Mouse (Mus musculus) forebrain, embryonic 12.5 days (tissue): ENCODE measurements around the gene Snx9. TPM values are rescaled to one million over a fixed set of nuclear protein-coding genes. Genes with fewer than 3 reads are reported as not detected.

ENCODE experiments used
- ATAC-seq: fragments of 200-750 bp; cut with Nextera tagmentation; 2 replicates; pipeline ENCODE4 v1.8.0; 2017; ENCODE audit warnings: moderate TSS enrichment; ENCODE audit not compliant: low FRiP score
- H3K27ac ChIP-seq: fragments of 300-500 bp; sonication (generic); 2 replicates; pipeline ENCODE4 v1.5.1; 2016; ENCODE audit warnings: mild to moderate bottlenecking
- H3K27me3 ChIP-seq: fragments of 300-500 bp; sonication (generic); 2 replicates; pipeline ENCODE4 v1.6.1; 2016; ENCODE audit warnings: mild to moderate bottlenecking
- H3K36me3 ChIP-seq: fragments of 300-500 bp; sonication (generic); replicated peaks from 2 replicates; pipeline ENCODE4 v1.6.1; 2016; ENCODE audit warnings: mild to moderate bottlenecking
- H3K4me1 ChIP-seq: fragments of 300-500 bp; sonication (generic); 2 replicates; pipeline ENCODE4 v1.6.1; 2016
- H3K4me2 ChIP-seq: fragments of 300-500 bp; sonication (generic); 2 replicates; pipeline ENCODE4 v1.6.1; 2016; ENCODE audit warnings: mild to moderate bottlenecking, moderate library complexity
- H3K4me3 ChIP-seq: fragments of 300-500 bp; sonication (generic); replicated peaks from 2 replicates; pipeline ENCODE4 v1.5.1; 2016; ENCODE audit warnings: mild to moderate bottlenecking
- H3K9ac ChIP-seq: fragments of 300-500 bp; sonication (generic); 2 replicates; pipeline ENCODE4 v1.6.1; 2016; ENCODE audit warnings: mild to moderate bottlenecking
- H3K9me3 ChIP-seq: fragments of 300-500 bp; sonication (generic); 2 replicates; pipeline ENCODE4 v1.6.1; 2016
- WGBS: fragments of 180-500 bp; shearing (Covaris S2); methylation state at CpG from one replicate; pipeline ENCODE4 v1.1.7; 2016; 5-methylcytosine and 5-hydroxymethylcytosine counted together
- polyA plus RNA-seq: library from polyadenylated mRNA; unstranded; fragments of >200 nt; fragmentation: Nextera tagmentation; extraction: Ambion mirVana; gene quantifications from 2 replicates; pipeline ENCODE4 v1.2.1, GENCODE M21; 2016

Gene Snx9
- polyA plus RNA-seq, 1 experiment from 2014 or later = 15.1 TPM

DNA sequence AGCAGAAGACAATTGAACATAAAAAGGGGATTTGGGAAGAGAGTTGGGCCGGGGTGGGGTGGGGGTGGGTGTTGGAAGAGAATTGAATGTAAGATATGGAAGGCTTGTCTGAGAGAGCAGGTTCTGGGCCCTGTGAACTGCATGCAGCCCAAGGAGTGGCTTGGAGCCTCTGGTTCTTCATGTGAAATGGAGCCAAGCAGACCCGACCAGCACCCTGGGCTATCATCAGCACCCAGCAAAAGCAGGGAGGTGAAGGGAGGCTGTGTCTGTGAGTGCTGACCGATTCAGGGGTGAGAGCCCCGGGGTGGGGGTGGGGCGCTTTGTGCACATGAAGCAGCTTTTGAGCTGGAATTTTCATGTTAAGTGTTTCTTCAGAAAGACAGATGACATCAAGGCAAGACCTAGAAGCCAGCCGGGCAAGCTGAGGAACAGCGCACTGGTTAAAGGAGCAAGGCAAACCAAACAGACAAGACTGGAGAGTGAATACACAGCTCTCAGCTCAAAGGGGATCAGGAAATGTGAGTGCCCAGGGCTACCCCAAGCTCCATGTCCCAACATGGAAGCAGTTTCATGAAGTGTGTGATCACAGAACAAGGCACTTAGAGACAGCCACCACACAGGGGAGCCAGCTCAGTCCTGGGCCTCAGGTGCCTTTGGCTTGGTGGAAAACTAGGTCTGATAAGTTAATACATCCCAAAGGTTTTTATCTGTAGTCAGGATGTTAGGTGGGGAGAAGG, 40.1 kb upstream of the Snx9 start:
- H3K9me3 ChIP-seq = no peaks in the 10 kb centered on the region
- no peaks in the 10 kb centered on the region for H3K27me3 ChIP-seq
- H3K9ac ChIP-seq = no peak overlapping the region
- no peak overlapping the region for H3K27ac ChIP-seq
- no peaks in the 10 kb centered on the region for H3K36me3 ChIP-seq
- 76% methylated on average over 7 of the region's 7 CpGs for WGBS
- no peak overlapping the region for H3K4me2 ChIP-seq
- H3K4me1 ChIP-seq = peaks cover 8% of the 10 kb centered on the region; the same call in 1 of the 2 replicates
- ATAC-seq = no peak
- no peak overlapping the region for H3K4me3 ChIP-seq

DNA sequence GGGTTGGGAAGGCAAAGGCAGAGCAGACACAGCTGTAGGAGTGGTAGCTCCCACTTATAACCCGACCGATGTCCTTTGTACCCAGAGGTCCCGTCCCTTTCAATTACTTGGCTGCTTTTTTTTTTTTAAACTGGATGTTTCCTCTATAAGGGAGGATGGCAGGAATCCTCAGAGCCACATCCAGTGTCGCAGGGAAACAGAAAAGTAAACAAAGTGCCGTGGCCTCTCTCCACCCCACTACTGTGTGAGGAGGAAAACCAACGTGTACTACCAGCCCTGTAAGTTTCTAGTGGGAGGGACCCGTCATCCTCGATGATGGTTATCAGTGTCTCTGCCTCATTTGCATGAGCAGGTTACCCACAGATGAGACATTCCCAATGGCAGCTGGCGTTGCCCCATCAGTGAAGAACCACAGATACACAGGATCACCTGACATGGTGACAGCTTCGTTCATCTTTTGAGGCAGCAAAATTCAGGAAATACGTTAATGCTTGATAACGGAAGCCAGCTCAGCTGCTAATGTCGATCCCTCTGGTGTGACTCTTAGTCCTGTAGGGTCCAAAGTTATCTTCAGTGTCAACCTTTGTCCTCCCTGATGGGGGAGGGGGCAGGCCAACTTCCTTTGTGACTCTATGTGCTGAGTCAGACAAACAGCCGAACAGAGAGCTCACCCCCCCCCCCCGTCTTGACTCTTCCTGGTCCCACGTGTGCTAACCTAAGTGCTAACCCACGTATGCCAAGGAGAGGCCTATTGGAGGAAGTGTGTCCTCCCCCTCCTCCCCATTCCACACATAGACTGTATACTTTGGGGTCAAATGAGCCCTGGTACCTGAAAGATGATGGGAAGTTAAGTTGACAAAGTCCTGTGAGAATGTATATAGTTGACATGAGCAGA, 39.1 kb upstream of the Snx9 start:
- Histone ChIP-seq H3K9me3 (no peaks in the 10 kb centered on the region), H3K4me3 (no peak overlapping the region), H3K9ac (no peak overlapping the region), H3K4me1 (peaks cover 2% of the 10 kb centered on the region; the same call in 1 of the 2 replicates), H3K27ac (no peak overlapping the region), H3K36me3 (no peaks in the 10 kb centered on the region), H3K4me2 (no peak overlapping the region), H3K27me3 (no peaks in the 10 kb centered on the region)
- ATAC-seq = no peak
- 84% methylated on average over 17 of the region's 17 CpGs for WGBS

DNA sequence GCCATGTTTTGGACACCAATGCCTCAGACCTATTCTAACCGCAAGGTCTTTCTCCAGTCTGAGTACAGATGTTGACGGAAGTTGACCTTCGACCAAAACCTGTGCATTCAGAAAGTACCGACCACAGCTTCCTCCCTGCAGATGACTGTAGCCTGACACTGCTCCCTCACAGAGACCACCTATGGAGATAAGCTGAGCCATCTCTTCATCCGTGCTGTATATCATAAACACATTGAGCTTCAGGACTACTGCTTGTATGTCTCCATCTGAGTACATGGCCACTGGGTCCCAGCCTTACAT, 38.5 kb upstream of the Snx9 start:
- whole genome bisulfite sequencing = 88% methylated on average over 5 of the region's 5 CpGs
- Histone ChIP-seq H3K4me3 (no peak overlapping the region), H3K9ac (no peak overlapping the region), H3K4me2 (no peak overlapping the region), H3K9me3 (no peaks in the 10 kb centered on the region), H3K27ac (no peak overlapping the region), H3K36me3 (no peaks in the 10 kb centered on the region), H3K4me1 (no peaks in the 10 kb centered on the region), H3K27me3 (no peaks in the 10 kb centered on the region)
- ATAC-seq = no peak

DNA sequence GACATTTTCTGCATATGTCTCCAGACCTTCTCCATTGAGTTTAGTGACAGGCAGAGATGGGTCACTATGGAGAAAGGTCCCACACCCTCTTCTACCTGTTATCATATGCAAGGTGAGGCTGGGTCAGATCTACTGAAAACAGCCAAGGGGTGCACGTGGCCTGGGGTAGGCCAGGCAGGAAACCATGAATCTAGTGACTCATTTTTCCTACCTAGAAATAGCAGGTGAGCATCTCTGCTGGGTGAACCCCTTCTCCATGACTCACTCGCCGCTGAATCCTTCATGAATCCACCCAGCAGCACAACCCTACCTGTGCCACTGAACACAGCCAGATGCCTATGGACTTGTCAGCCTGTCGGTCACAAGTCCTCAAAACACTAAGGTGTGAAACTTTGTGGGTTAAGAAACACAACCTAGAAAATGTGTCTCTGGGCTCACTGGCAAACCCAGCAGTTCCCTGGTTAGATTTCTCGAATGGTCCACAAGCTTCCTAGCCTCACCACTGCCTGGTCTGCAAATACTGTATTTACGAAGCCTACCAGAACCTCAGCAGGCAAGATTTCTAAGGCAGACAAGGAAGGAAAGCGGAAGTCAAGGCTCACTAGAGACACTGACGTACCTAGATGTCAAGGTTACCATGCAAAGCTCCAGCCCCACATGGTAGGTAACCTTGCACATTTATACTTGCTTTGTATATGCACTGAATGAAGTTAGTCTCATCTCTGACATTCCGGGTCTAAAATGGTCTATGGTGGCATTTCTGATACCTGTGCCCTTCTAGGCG, 37.7 kb upstream of the Snx9 start:
- Histone ChIP-seq H3K4me3 (no peak overlapping the region), H3K36me3 (no peaks in the 10 kb centered on the region), H3K4me1 (no peaks in the 10 kb centered on the region), H3K27ac (no peak overlapping the region), H3K9me3 (no peaks in the 10 kb centered on the region), H3K27me3 (no peaks in the 10 kb centered on the region), H3K4me2 (no peak overlapping the region), H3K9ac (no peak overlapping the region)
- no peak for ATAC-seq
- WGBS = 90% methylated on average over 10 of the region's 10 CpGs

DNA sequence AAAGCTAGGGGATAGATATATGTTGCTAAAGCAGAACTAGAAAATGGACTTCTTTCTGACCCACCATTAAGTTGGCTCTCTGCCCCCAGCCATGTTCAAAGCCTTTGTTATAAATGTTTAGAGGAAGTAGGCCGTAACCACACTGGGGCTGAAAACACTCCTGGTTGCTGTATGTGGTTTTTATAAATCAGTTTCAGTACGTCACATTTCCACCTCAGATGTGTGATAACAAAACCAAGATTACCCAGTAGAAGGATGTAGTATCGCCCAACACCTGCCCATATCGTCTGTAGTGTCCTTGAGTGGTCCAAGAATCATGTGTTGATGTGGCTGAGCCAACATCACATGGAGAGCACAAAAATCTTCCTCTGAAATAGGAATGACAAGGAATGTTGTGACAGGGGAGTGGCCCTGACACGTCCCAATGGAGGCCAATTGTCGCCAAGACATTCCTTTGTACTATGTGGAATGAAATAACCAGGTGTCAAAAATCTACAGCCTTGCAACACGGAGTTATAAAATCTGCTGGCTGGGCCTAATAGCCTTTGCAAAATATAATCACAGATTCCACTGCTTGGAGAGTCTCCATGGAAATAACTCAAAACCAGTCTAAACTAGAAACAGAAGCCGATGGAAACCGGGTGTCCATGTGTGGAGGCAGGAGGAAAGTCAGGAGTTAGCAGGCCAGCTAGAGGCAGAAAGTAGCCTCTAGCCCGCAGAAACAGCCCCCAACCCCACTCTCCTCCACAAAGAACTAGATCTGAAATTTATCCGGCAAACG, 36.6 kb upstream of the Snx9 start:
- no peak overlapping the region for H3K4me3 ChIP-seq
- H3K36me3 ChIP-seq = no peaks in the 10 kb centered on the region
- H3K4me2 ChIP-seq = no peak overlapping the region
- no peaks in the 10 kb centered on the region for H3K27me3 ChIP-seq
- no peak for ATAC-seq
- H3K27ac ChIP-seq = no peak overlapping the region
- WGBS = 84% methylated on average over 12 of the region's 12 CpGs
- H3K4me1 ChIP-seq = no peaks in the 10 kb centered on the region
- H3K9me3 ChIP-seq = no peaks in the 10 kb centered on the region
- H3K9ac ChIP-seq = no peak overlapping the region

GRCm38 (mm10) chr17:5805151-5805834, 35.8 kb upstream of the Snx9 start:
- Histone ChIP-seq H3K36me3 (no peaks in the 10 kb centered on the region), H3K9me3 (no peaks in the 10 kb centered on the region)
- 59% methylated on average over 7 of the region's 7 CpGs for WGBS

GRCm38 (mm10) chr17:5805935-5806334, 35.2 kb upstream of the Snx9 start:
- H3K9ac ChIP-seq = no peak overlapping the region
- no peak overlapping the region for H3K27ac ChIP-seq
- no peaks in the 10 kb centered on the region for H3K4me1 ChIP-seq
- H3K9me3 ChIP-seq = no peaks in the 10 kb centered on the region
- no peaks in the 10 kb centered on the region for H3K36me3 ChIP-seq
- no peak for ATAC-seq
- H3K27me3 ChIP-seq = no peaks in the 10 kb centered on the region
- WGBS = 75% methylated on average over 2 of the region's 2 CpGs
- no peak overlapping the region for H3K4me2 ChIP-seq
- no peak overlapping the region for H3K4me3 ChIP-seq

More at GRCm38 (mm10) chr17:5805151-5805834, 35.8 kb upstream of the Snx9 start:
- H3K9ac ChIP-seq = no peak overlapping the region
- no peak overlapping the region for H3K4me2 ChIP-seq
- H3K4me3 ChIP-seq = no peak overlapping the region
- no peaks in the 10 kb centered on the region for H3K4me1 ChIP-seq
- no peak overlapping the region for H3K27ac ChIP-seq
- no peak for ATAC-seq
- no peaks in the 10 kb centered on the region for H3K27me3 ChIP-seq

GRCm38 (mm10) chr17:5806823-5807222, 34.3 kb upstream of the Snx9 start:
- Histone ChIP-seq H3K27me3 (no peaks in the 10 kb centered on the region), H3K4me2 (no peak overlapping the region), H3K27ac (no peak overlapping the region), H3K9ac (no peak overlapping the region), H3K9me3 (no peaks in the 10 kb centered on the region), H3K4me1 (no peaks in the 10 kb centered on the region), H3K4me3 (no peak overlapping the region), H3K36me3 (no peaks in the 10 kb centered on the region)
- no peak for ATAC-seq
- WGBS = 87% methylated on average over 2 of the region's 2 CpGs

GRCm38 (mm10) chr17:5807847-5808386, 33.2 kb upstream of the Snx9 start:
- H3K4me3 ChIP-seq = no peak overlapping the region
- no peak for ATAC-seq
- H3K9me3 ChIP-seq = no peaks in the 10 kb centered on the region
- H3K36me3 ChIP-seq = no peaks in the 10 kb centered on the region
- H3K9ac ChIP-seq = no peak overlapping the region
- H3K4me1 ChIP-seq = no peaks in the 10 kb centered on the region
- WGBS = 80% methylated on average over 3 of the region's 3 CpGs
- no peak overlapping the region for H3K4me2 ChIP-seq
- H3K27me3 ChIP-seq = no peaks in the 10 kb centered on the region
- no peak overlapping the region for H3K27ac ChIP-seq

- Histone ChIP-seq H3K27ac (no peak overlapping the region), H3K27me3 (no peaks in the 10 kb centered on the region), H3K9ac (no peak overlapping the region), H3K9me3 (no peaks in the 10 kb centered on the region), H3K36me3 (no peaks in the 10 kb centered on the region), H3K4me2 (no peak overlapping the region), H3K4me3 (no peak overlapping the region), H3K4me1 (no peaks in the 10 kb centered on the region)
- no peak for ATAC-seq
- 77% methylated on average over 8 of the region's 8 CpGs for WGBS
Measured at GRCm38 (mm10) chr17:5813863-5814640, 27.1 kb upstream of the Snx9 start.

GRCm38 (mm10) chr17:5814641-5814920, 26.5 kb upstream of the Snx9 start:
- H3K4me1 ChIP-seq = peaks cover under 1% of the 10 kb centered on the region
- no peak for ATAC-seq
- no peaks in the 10 kb centered on the region for H3K27me3 ChIP-seq
- H3K27ac ChIP-seq = no peak overlapping the region
- H3K4me3 ChIP-seq = no peak overlapping the region
- 70% methylated on average over 1 of the region's 1 CpGs for WGBS
- H3K4me2 ChIP-seq = no peak overlapping the region
- H3K9ac ChIP-seq = no peak overlapping the region
- H3K9me3 ChIP-seq = no peaks in the 10 kb centered on the region
- H3K36me3 ChIP-seq = no peaks in the 10 kb centered on the region
